Mouse (Mus musculus) right cerebral cortex, postnatal 25 days (tissue): ENCODE measurements at regions not wholly inside any gene's neighbourhood (a gene's known extent, or its start where the extent isn't known, plus 50 kb on each side); places are given as distances from the start of the nearest gene placed in this dataset.

Experiments
- DNase-seq: peaks from one replicate; pipeline ENCODE4 v3.0.0; 2022

DNA sequence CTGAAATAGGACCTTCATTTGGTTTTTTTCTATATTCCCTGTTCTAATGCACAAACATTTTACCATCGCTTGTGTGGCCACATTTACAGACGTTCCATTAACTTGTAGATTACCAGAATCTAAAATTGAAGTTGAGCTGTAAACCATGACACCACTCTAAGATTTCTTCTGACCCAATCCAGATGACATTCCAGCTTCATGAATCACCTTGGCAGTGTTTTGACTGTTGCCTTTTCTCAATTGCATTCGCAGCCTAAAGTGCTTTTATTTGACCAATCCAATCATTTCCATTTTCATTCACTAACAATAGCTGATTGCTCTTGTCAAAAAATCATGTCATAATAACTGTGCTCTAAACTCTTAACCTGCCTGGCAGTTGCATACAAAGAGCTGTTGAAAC lies 144.8 kb downstream of the Mdfic start:
- no peak for DNase-seq

DNA sequence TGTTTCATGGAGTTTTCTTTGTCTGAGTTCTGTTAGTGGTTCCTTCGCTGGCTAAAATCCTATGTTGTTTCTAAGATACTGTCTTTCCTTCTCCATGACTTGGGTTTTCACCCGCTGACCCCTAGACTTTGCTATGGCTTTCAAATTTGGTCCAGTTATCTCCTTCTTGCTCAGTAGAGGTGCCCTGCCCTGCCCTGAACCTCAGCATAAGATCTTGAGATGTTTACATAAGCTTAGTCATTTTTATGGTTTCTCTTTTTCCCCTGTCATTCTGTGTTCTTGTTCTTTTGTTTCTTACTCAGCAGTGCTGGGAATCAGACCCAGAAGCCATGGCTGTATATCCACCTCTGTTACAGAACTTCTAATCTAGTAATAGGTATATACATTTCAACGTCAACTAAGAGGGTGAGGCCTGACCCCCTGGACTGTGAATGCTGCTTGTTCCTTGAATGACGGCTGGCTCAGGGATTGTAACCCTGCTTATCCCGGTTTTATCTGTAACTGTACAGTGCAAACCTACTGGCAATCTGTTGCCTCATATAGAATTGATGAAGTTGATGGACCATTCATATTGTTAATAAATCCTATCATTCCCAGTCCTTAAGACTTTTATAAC lies 161.9 kb downstream of the Mdfic start:
- DNase-seq: no peak

GRCm38 (mm10) chr6:15893066-15893465 lies 172.6 kb downstream of the Mdfic start:
- no peak for DNase-seq

- no peak for DNase-seq
These were observed 180.0 kb downstream of the Mdfic start for GRCm38 (mm10) chr6:15900495-15900894.

DNA sequence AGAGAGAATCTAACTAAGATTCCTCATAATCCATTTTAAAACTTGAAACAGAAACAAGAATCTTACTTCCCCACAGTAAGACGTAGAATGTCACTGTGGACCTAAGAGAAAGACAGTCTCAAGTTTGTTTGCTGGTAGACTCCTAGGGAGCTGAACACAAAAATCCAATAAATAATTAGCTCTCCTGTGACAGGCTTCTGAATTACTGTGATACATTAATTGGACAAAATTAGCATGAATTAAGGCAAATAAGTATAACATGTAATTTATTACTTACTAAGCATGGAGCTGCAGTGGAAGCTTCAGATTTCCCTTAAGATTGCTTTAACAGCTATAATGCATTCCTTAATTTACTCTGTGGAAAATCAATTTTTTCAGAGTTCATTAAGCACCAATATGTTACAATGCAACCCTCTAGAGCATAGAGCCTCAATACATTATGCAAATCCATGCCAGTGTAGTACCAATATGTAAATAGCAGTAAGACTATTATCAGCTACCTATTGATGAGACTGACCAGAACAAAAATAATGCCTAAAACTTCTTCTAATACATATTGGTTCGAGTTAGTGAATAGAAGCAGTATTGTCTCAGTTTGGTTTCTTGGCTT lies 182.3 kb downstream of the Mdfic start:
- no peak for DNase-seq

- no peak for DNase-seq
These were observed 190.1 kb downstream of the Mdfic start for GRCm38 (mm10) chr6:15910420-15911167.

DNA sequence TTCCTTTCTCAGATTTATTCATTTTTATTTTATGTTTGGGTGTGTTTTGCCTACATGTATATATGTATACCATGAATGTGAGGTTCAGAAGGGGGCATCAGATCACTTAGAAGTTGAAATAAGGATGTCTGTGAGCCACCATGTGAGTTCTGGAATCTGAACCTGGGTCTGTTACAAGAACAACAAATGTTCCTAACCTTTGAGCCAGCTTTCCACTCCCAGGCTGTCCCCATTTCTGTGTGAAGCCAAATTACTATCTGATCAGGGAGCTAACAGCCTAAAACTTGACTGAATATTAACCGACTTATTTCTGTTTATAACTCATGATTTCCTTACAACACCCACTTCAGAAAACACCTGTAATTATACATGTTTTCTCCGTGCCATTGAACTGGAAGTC lies 209.2 kb downstream of the Mdfic start:
- DNase-seq: no peak

DNA sequence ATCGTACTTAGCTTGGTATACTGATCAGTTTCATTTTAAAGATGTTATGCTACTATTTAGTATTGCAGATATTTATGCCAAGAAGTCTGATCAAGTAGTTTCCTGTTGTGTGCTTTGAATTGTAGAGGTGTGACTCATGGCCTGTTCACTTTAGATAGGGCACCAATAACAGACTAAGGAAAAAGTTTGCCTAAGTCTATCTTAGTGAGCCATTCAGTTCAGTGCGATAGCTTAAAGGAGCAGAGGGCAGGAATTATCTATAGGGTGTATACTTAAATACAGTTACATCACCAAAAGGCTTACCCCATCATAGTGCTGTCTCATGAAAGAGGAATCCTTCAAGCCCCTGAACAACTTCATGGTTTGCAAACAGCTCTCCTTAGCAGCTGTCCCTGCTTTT lies 229.8 kb downstream of the Mdfic start:
- no peak for DNase-seq

DNA sequence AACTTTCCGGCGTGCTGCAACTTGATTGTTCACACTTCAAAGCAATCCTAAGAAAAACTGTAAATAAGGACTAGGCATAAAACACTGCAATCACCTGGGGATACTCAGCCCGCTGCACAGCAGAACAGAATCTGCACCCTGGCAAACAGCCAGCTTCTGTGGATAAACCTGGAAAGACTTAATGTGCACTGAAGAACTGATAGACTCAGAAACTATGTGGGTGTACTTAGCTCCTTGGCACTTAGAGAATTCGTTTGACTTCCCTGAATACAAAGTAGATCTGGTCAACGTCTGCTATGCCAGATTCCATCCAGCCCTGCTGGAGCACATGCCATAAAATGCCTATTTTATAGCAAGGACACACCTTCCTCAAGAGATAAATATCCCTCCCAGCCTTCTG lies 266.9 kb downstream of the Mdfic start:
- DNase-seq: peak; percentile 2
